Mouse (Mus musculus): Measurements from ENCODE around the gene Capn2. TPM values are rescaled to one million over a fixed set of nuclear protein-coding genes. Genes with fewer than 3 reads are reported as not detected.

Capn2 gene
- total and polyA plus RNA-seq, 2 experiments from 2014 or later, result 79.7 to 83.7 TPM

DNA sequence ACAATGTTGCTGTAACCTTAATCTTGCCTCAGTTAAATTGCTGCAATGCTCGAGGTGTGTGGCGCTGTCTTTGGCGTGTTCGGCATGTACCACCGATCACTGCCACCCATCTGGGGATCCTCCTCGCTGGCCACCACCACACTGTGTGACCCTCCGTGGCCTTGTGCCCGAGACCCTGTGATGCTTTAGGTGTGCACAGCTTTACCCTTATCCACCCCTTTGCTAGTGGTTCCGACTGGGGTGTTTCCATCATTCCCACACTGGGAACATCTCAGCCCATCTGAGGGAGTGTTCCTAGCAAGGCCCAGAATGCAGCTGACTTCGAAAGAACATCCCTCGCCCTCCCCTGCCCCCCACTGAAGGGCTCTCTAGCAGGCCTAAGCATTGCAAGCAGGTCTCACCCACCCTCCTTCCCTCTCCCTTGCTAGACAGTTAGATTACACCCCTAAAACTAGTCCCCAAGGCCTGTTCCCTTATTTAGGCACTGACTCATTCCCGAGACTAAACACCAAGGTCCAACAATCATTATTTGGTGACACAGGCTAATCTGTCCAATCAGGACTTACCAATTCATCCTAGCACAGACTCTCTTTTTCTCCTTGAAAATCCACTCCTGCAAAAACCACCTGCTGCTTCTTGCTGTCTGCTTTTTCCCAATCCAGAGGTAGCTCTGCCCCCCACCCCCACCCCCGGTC lies 14.1 kb downstream of the Capn2 start:
- Histone ChIP-seq H3K27ac (no peak overlapping the region), H3K9me3 (ENCODE audit: low read length) (no peaks in the 10 kb centered on the region), H3K27me3 (ENCODE audit: insufficient read depth, low read length) (no peaks in the 10 kb centered on the region), H3K4me1 (ENCODE audit: insufficient read depth, low read length) (0 out of 2 replicates have a peak, but pooled peaks cover 7% of the 10 kb centered on the region), H3K4me3 (ENCODE audit: low read length) (no peak overlapping the region), H3K4me2 (ENCODE audit: low read depth, low read length) (no peak overlapping the region), H3K36me3 (ENCODE audit: insufficient read depth, low read length) (no peaks in the 10 kb centered on the region), H3K9ac (replicated peaks; ENCODE audit: low read length) (no peak overlapping the region)
- 88% methylated on average over 13 of the region's 13 CpGs for WGBS
- no peak for TF ChIP-seq CTCF (IDR thresholded peaks at IDR 0.05; ENCODE audit: low read depth)
- DNase-seq (ENCODE audit: low spot score) (no peak), ATAC-seq (no peak)

DNA sequence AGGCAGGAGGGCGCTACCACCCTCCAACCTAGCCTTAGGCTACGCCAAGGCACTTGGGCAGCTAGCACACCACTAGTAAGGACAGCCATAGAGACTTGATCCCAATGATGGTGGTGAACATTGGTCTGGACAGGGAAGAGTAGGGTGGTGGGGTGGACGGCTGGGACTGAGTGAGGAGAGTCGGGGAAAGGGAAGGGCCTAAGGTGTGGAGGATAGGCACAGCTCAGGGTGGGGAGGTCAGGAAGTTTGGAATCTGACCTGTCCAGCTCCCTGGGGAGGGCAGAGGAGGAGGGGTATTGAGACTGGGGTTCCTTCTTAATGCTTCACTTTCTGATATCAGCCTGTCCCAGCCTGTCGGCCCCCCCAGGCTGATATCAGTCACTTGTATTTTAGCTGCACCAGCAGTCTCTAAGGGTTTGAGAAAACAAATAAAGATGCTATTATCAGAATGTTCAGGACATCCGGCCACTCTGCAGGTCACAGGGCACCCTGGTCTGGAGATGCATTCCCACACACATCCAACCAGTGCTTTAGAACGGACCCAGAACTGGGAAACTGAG lies 14.8 kb downstream of the Capn2 start:
- Histone ChIP-seq H3K4me1 (ENCODE audit: insufficient read depth, low read length) (0 out of 2 replicates have a peak, but pooled peaks cover 7% of the 10 kb centered on the region), H3K27ac (no peak overlapping the region), H3K4me2 (ENCODE audit: low read depth, low read length) (no peak overlapping the region), H3K27me3 (ENCODE audit: insufficient read depth, low read length) (no peaks in the 10 kb centered on the region), H3K4me3 (ENCODE audit: low read length) (no peak overlapping the region), H3K36me3 (ENCODE audit: insufficient read depth, low read length) (no peaks in the 10 kb centered on the region), H3K9ac (replicated peaks; ENCODE audit: low read length) (no peak overlapping the region), H3K9me3 (ENCODE audit: low read length) (no peaks in the 10 kb centered on the region)
- TF ChIP-seq CTCF (IDR thresholded peaks at IDR 0.05; ENCODE audit: low read depth), result no peak
- WGBS, result 88% methylated on average over 7 of the region's 7 CpGs
- peak; percentile 28; the same call in 1 of the 2 replicates for ATAC-seq
- no peak for DNase-seq (ENCODE audit: low spot score)

DNA sequence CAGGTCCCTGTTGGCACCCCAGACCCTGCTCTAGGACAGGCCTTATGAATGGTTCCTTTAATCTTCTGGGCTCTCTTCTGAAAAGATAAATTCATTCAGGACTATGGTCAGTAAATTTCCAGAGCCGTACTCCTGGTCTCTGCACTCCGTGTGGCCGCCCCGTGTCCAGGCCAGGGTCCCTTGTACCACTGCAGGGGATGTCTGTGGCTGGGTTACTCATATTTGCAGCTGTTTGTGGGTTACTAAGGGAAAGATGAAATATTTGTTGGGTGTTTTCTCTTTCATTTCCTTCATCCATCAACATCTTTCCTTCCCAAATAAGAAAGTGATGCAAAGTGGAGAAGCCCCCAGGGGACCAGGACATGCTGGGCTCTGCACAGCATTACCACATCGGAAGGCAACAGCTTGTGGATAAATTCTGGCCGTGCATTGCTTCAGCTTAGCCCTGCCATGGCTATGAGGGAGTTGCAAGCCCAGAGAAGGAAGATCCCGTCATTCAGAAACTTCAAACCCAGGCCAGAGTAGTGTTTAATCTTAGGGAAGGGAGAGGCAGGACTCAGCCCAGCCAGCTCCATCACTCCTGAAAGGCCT lies 15.5 kb downstream of the Capn2 start:
- 87% methylated on average over 7 of the region's 7 CpGs for WGBS
- Histone ChIP-seq H3K4me3 (ENCODE audit: low read length) (no peak overlapping the region), H3K27ac (no peak overlapping the region), H3K36me3 (ENCODE audit: insufficient read depth, low read length) (no peaks in the 10 kb centered on the region), H3K4me1 (ENCODE audit: insufficient read depth, low read length) (0 out of 2 replicates have a peak, but pooled peaks cover 7% of the 10 kb centered on the region), H3K9ac (replicated peaks; ENCODE audit: low read length) (no peak overlapping the region), H3K27me3 (ENCODE audit: insufficient read depth, low read length) (no peaks in the 10 kb centered on the region), H3K4me2 (ENCODE audit: low read depth, low read length) (no peak overlapping the region), H3K9me3 (ENCODE audit: low read length) (no peaks in the 10 kb centered on the region)
- TF ChIP-seq CTCF (IDR thresholded peaks at IDR 0.05; ENCODE audit: low read depth), result no peak
- ATAC-seq, result no peak
- no peak for DNase-seq (ENCODE audit: low spot score)

DNA sequence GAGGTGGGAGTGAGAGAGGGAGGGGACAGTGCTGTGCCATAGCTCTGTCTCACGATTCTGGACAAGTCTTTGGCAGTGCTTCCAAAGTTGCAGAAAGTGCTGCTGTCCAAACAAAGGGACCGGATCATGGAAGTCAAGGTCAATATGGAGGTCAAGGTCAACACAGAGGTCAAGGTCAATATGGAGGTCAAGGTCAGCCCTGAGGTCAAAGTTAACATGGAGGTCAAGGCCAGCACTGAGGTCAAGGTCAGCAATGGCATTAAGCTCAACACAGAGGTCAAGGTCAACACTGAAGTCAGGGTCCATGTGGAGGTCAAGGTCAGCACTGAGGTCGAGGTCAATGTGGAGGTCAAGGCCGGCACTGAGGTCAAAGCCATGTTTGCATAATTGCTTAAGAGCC lies 16.6 kb downstream of the Capn2 start:
- no peaks in the 10 kb centered on the region for H3K27me3 ChIP-seq (ENCODE audit: insufficient read depth, low read length)
- H3K4me3 ChIP-seq (ENCODE audit: low read length), result no peak overlapping the region
- ATAC-seq, result no peak
- TF ChIP-seq CTCF (IDR thresholded peaks at IDR 0.05; ENCODE audit: low read depth), result no peak
- no peak overlapping the region for H3K9ac ChIP-seq (replicated peaks; ENCODE audit: low read length)
- H3K4me1 ChIP-seq (ENCODE audit: insufficient read depth, low read length), result 0 out of 2 replicates have a peak, but pooled peaks cover 7% of the 10 kb centered on the region
- peak; percentile 11 for DNase-seq (ENCODE audit: low spot score)
- no peaks in the 10 kb centered on the region for H3K36me3 ChIP-seq (ENCODE audit: insufficient read depth, low read length)
- WGBS, result 76% methylated on average over 4 of the region's 4 CpGs
- no peaks in the 10 kb centered on the region for H3K9me3 ChIP-seq (ENCODE audit: low read length)
- no peak overlapping the region for H3K27ac ChIP-seq
- H3K4me2 ChIP-seq (ENCODE audit: low read depth, low read length), result no peak overlapping the region

DNA sequence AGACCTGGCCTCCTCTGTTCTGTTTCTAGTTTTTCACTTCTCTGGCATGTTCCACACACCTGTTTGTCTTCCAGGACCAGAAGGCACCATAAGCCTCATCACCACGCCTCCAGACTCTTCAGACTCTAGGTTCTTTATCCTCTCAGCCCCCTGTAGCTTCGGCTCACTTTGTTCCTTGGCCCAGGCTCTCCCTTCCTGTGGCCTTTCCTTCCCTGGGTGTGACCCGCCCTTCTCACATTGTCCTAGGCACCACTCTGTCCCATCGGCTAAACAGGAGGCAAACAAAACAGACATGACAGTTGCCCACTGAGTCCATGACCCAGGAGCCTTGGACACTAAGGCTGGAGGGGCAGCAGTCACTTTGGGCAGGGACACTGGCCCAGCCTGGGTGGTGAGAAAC lies 17.2 kb downstream of the Capn2 start:
- H3K4me2 ChIP-seq (ENCODE audit: low read depth, low read length), result no peak overlapping the region
- 71% methylated on average over 4 of the region's 4 CpGs for WGBS
- no peak for TF ChIP-seq CTCF (IDR thresholded peaks at IDR 0.05; ENCODE audit: low read depth)
- DNase-seq (ENCODE audit: low spot score), result no peak
- no peaks in the 10 kb centered on the region for H3K36me3 ChIP-seq (ENCODE audit: insufficient read depth, low read length)
- no peak overlapping the region for H3K9ac ChIP-seq (replicated peaks; ENCODE audit: low read length)
- 0 out of 2 replicates have a peak, but pooled peaks cover 7% of the 10 kb centered on the region for H3K4me1 ChIP-seq (ENCODE audit: insufficient read depth, low read length)
- no peaks in the 10 kb centered on the region for H3K9me3 ChIP-seq (ENCODE audit: low read length)
- ATAC-seq, result no peak
- no peaks in the 10 kb centered on the region for H3K27me3 ChIP-seq (ENCODE audit: insufficient read depth, low read length)
- H3K27ac ChIP-seq, result peak overlapping the region; percentile 32; the same call in 1 of the 2 replicates
- H3K4me3 ChIP-seq (ENCODE audit: low read length), result no peak overlapping the region

DNA sequence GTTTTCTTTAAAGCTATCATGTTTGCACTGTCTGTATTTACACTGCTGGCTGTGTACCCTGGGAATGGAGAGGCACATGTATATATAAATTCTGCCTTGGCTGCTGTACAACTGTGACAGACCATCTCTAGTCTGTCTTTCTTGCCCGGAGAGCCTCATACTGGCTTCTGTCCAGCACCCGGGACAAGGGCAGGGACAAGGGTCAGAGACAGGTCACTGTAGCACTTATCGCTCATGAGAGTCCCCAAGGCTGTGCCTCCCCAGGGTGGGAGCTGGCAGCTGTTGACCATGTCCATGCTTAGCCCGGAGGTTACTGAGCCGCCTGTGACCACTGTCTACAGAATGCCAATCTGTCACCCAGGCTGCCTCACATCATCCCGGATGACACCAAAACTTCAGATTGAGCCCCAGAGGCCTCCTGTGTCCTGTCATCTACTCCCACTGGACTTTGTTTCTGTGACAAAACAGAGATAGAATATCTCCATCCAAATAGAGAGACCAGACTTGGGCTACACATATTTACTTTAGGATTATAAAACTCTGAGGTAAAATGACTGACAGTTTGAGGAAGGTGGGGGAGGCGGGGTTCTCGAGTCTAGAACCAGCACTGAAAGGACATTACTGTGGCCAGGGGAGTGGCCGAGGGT lies 17.8 kb downstream of the Capn2 start:
- H3K27me3 ChIP-seq (ENCODE audit: insufficient read depth, low read length), result no peaks in the 10 kb centered on the region
- no peak overlapping the region for H3K4me3 ChIP-seq (ENCODE audit: low read length)
- H3K4me1 ChIP-seq (ENCODE audit: insufficient read depth, low read length), result peaks cover 6% of the 10 kb centered on the region; the same call in 1 of the 2 replicates
- H3K9me3 ChIP-seq (ENCODE audit: low read length), result no peaks in the 10 kb centered on the region
- H3K4me2 ChIP-seq (ENCODE audit: low read depth, low read length), result no peak overlapping the region
- DNase-seq (ENCODE audit: low spot score) (no peak), ATAC-seq (no peak)
- no peak overlapping the region for H3K27ac ChIP-seq
- H3K9ac ChIP-seq (replicated peaks; ENCODE audit: low read length), result no peak overlapping the region
- H3K36me3 ChIP-seq (ENCODE audit: insufficient read depth, low read length), result no peaks in the 10 kb centered on the region
- WGBS, result 54% methylated on average over 9 of the region's 9 CpGs
- no peak for TF ChIP-seq CTCF (IDR thresholded peaks at IDR 0.05; ENCODE audit: low read depth)

Data from hindbrain, postnatal 0 days (tissue).